ENCODE assay signal across 8 mouse cellular contexts in genomic region chr11:98587684-98588546, GRCm38 (mm10). TPM values are rescaled to one million over a fixed set of nuclear protein-coding genes. Genes with fewer than 3 reads are reported as not detected.
DNase-seq lines count a peak whose midpoint lies in the region; ATAC-seq and TF ChIP-seq lines count a peak whose summit lies in the region.

No protein-coding gene starts in this region.

- peak; percentile 81 for DNase-seq in CD4-positive helper T cell, adult 2 months (ENCODE audit: low read depth, low spot score)
- peak; percentile 91 for DNase-seq in kidney, postnatal 0 days (ENCODE audit: low spot score)
- DNase-seq in liver, adult 2 months (ENCODE audit: extremely low read depth, low read depth, low spot score): peak; percentile 77
- peak; percentile 59 to 65 for DNase-seq in monocyte, adult 2 months (ENCODE audit: low read depth in 1 of 2, low spot score in 2 of 2)
- DNase-seq in splenic B cell, adult 2 months (ENCODE audit: low read depth, low spot score): peak; percentile 56

- no peak for TF ChIP-seq CTCF in bone marrow macrophage, adult 2 months (IDR thresholded peaks at IDR 0.05; ENCODE audit: low read depth, low read length)
- no peak for TF ChIP-seq CTCF in kidney, postnatal 0 days (IDR thresholded peaks at IDR 0.05; ENCODE audit: low read depth)
- TF ChIP-seq CTCF in liver, adult 2 months (IDR thresholded peaks at IDR 0.05; ENCODE audit: low read depth, low read length): no peak

- H3K4me2 ChIP-seq in heart, embryonic 14.5 days (ENCODE audit: low read length): peak overlapping the region; percentile 71
- peak overlapping the region; percentile 78 for H3K4me2 ChIP-seq in kidney, postnatal 0 days (ENCODE audit: low read length)

- TF ChIP-seq POLR2A in bone marrow macrophage, adult 2 months (IDR thresholded peaks at IDR 0.05; ENCODE audit: borderline replicate concordance, low read depth, low read length): no peak
- TF ChIP-seq POLR2A in liver, adult 2 months (IDR thresholded peaks at IDR 0.05; ENCODE audit: extremely low read depth, insufficient read depth, low read length): no peak

- H3K4me3 ChIP-seq in bone marrow macrophage, adult 2 months (ENCODE audit: insufficient read depth, low read length): peak overlapping the region; percentile 61
- H3K4me3 ChIP-seq in erythroblast, embryonic 14.5 days (replicated peaks): peak overlapping the region; percentile 79
- H3K4me3 ChIP-seq in heart, embryonic 14.5 days (ENCODE audit: control insufficient read depth in 1 of 2, insufficient read depth in 1 of 2, low read depth in 1 of 2, low read length in 2 of 2): peak overlapping the region; percentile 24 to 70
- H3K4me3 ChIP-seq in kidney, postnatal 0 days (replicated peaks; ENCODE audit: low read depth, low read length): peak overlapping the region; percentile 84
- peak overlapping the region; percentile 24 for H3K4me3 ChIP-seq in liver, adult 2 months (ENCODE audit: insufficient read depth, low read depth, low read length)

- H3K9ac ChIP-seq in heart, embryonic 14.5 days (ENCODE audit: low read length): peak overlapping the region; percentile 86
- 0 out of 2 replicates have a peak overlapping the region, but pooled peaks have one; percentile 25 for H3K9ac ChIP-seq in kidney, postnatal 0 days (ENCODE audit: low read depth, low read length)
- H3K9ac ChIP-seq in liver, adult 2 months (ENCODE audit: low read depth, low read length): peak overlapping the region; percentile 26

- peaks cover 9% of the 10 kb centered on the region for H3K27me3 ChIP-seq in erythroblast, embryonic 14.5 days (ENCODE audit: control insufficient read depth)
- H3K27me3 ChIP-seq in heart, embryonic 14.5 days (ENCODE audit: control insufficient read depth, insufficient read depth, low read length): no peaks in the 10 kb centered on the region
- no peaks in the 10 kb centered on the region for H3K27me3 ChIP-seq in kidney, postnatal 0 days (ENCODE audit: insufficient read depth, low read length)
- no peaks in the 10 kb centered on the region for H3K27me3 ChIP-seq in liver, adult 2 months (ENCODE audit: control insufficient read depth, insufficient read depth, low read length)
- H3K27me3 ChIP-seq in splenic B cell, adult 2 months (ENCODE audit: control insufficient read depth, insufficient read depth, low read length, poor library complexity, severe bottlenecking): no peaks in the 10 kb centered on the region; the same call in 1 of the 2 replicates

- peak overlapping the region; percentile 8; the same call in 1 of the 2 replicates for H3K27ac ChIP-seq in bone marrow macrophage, adult 2 months (ENCODE audit: insufficient read depth, low read depth, low read length)
- peak overlapping the region; percentile 95 to 97 for H3K27ac ChIP-seq in heart, embryonic 14.5 days (replicated peaks in 1 of 2; ENCODE audit: control insufficient read depth in 1 of 2, insufficient read depth in 1 of 2, low read depth in 2 of 2, low read length in 2 of 2)
- peak overlapping the region; percentile 80 for H3K27ac ChIP-seq in kidney, postnatal 0 days
- peak overlapping the region; percentile 56 for H3K27ac ChIP-seq in liver, adult 2 months (replicated peaks; ENCODE audit: insufficient read depth, low read depth, low read length)

- no peaks in the 10 kb centered on the region for H3K9me3 ChIP-seq in erythroblast, embryonic 14.5 days (ENCODE audit: control insufficient read depth, low read length)
- H3K9me3 ChIP-seq in heart, embryonic 14.5 days (ENCODE audit: control insufficient read depth, low read length): no peaks in the 10 kb centered on the region
- H3K9me3 ChIP-seq in kidney, postnatal 0 days (replicated peaks; ENCODE audit: low read length): no peaks in the 10 kb centered on the region

- H3K4me1 ChIP-seq in bone marrow macrophage, adult 2 months (ENCODE audit: control insufficient read depth, insufficient read depth, low read length): peaks cover 41% of the 10 kb centered on the region
- H3K4me1 ChIP-seq in erythroblast, embryonic 14.5 days (ENCODE audit: control insufficient read depth): peaks cover 85% of the 10 kb centered on the region
- H3K4me1 ChIP-seq in heart, embryonic 14.5 days (ENCODE audit: control insufficient read depth in 2 of 2, insufficient read depth in 2 of 2, low read length in 2 of 2): peaks cover 43 to 68% of the 10 kb centered on the region in 2 experiments
- H3K4me1 ChIP-seq in kidney, postnatal 0 days (replicated peaks; ENCODE audit: insufficient read depth, low read length): peaks cover 33% of the 10 kb centered on the region
- H3K4me1 ChIP-seq in liver, adult 2 months (ENCODE audit: control insufficient read depth, insufficient read depth, low read length): peaks cover 34% of the 10 kb centered on the region

- peak; percentile 51 for ATAC-seq in heart, embryonic 14.5 days (ENCODE audit: insufficient number of reproducible peaks, insufficient read depth, low FRiP score, low read depth)
- peak; percentile 57; the same call in 1 of the 2 replicates for ATAC-seq in kidney, postnatal 0 days (replicated peaks; ENCODE audit: low FRiP score, low read depth)

- H3K79me2 ChIP-seq in liver, adult 2 months (ENCODE audit: control insufficient read depth, insufficient read depth, low read length): peaks cover 16% of the 10 kb centered on the region

- H3K36me3 ChIP-seq in erythroblast, embryonic 14.5 days (ENCODE audit: control insufficient read depth): peaks cover 30% of the 10 kb centered on the region
- H3K36me3 ChIP-seq in heart, embryonic 14.5 days (ENCODE audit: control insufficient read depth, insufficient read depth, low read length): peaks cover 10% of the 10 kb centered on the region
- 0 out of 2 replicates have a peak, but pooled peaks cover 5% of the 10 kb centered on the region for H3K36me3 ChIP-seq in kidney, postnatal 0 days (ENCODE audit: insufficient read depth, low read length)
- peaks cover 6% of the 10 kb centered on the region; the same call in 1 of the 2 replicates for H3K36me3 ChIP-seq in liver, adult 2 months (ENCODE audit: control insufficient read depth, insufficient read depth, low read length)
- H3K36me3 ChIP-seq in splenic B cell, adult 2 months (ENCODE audit: control insufficient read depth, insufficient read depth, low read length, poor library complexity, severe bottlenecking): no peaks in the 10 kb centered on the region; the same call in 1 of the 2 replicates

- 5% methylated on average over 20 of the region's 20 CpGs for WGBS in heart, embryonic 14.5 days
- 6% methylated on average over 20 of the region's 20 CpGs for WGBS in kidney, postnatal 0 days
- 14% methylated on average over 20 of the region's 20 CpGs for WGBS in liver, adult 2 months

RNA-seq across cellular contexts. Expression of gene Ormdl3, which starts 0.7 kb away (rescaled TPM):
- 17.1 and 18.5 TPM in 2 replicates for polyA plus RNA-seq in bone marrow macrophage, adult 2 months (2012; ENCODE audit: insufficient read depth, insufficient read length, missing spikeins)
- 13.5 and 13.6 TPM in 2 replicates for polyA plus RNA-seq in erythroblast, embryonic 14.5 days (2012)
- polyA plus RNA-seq in heart, embryonic 14.5 days (2014; fragmentation: Nextera tagmentation; extraction: Ambion mirVana): 9.4 and 11.3 TPM in 2 replicates
- polyA plus RNA-seq in kidney, postnatal 0 days (2015; fragmentation: Nextera tagmentation; extraction: Ambion mirVana): 50.1 and 51.3 TPM in 2 replicates
- 48.3 and 62.0 TPM in 2 replicates for total RNA-seq in liver, adult 2 months (2014; rRNA removed)
- polyA plus RNA-seq in liver, adult 2 months (2012; rRNA removed): 119 and 166 TPM in 2 replicates

RNA-seq across cellular contexts. Expression of gene Lrrc3c, which starts 10.2 kb away (rescaled TPM):
- polyA plus RNA-seq in bone marrow macrophage, adult 2 months (2012; ENCODE audit: insufficient read depth, insufficient read length, missing spikeins): not detected in 2 replicates
- polyA plus RNA-seq in erythroblast, embryonic 14.5 days (2012): not detected in 2 replicates
- not detected in 2 replicates for polyA plus RNA-seq in heart, embryonic 14.5 days (2014; fragmentation: Nextera tagmentation; extraction: Ambion mirVana)
- not detected in 2 replicates for polyA plus RNA-seq in kidney, postnatal 0 days (2015; fragmentation: Nextera tagmentation; extraction: Ambion mirVana)
- not detected in 2 replicates for total RNA-seq in liver, adult 2 months (2014; rRNA removed)
- not detected in 2 replicates for polyA plus RNA-seq in liver, adult 2 months (2012; rRNA removed)

RNA-seq across cellular contexts. Expression of gene Zpbp2, which starts 37.0 kb away (rescaled TPM):
- not detected in 2 replicates for polyA plus RNA-seq in bone marrow macrophage, adult 2 months (2012; ENCODE audit: insufficient read depth, insufficient read length, missing spikeins)
- 0.08 and 0.09 TPM in 2 replicates for polyA plus RNA-seq in erythroblast, embryonic 14.5 days (2012)
- polyA plus RNA-seq in heart, embryonic 14.5 days (2014; fragmentation: Nextera tagmentation; extraction: Ambion mirVana): 0.16 and 0.47 TPM in 2 replicates
- polyA plus RNA-seq in kidney, postnatal 0 days (2015; fragmentation: Nextera tagmentation; extraction: Ambion mirVana): 0.43 and 0.64 TPM in 2 replicates
- total RNA-seq in liver, adult 2 months (2014; rRNA removed): 0.28 and 0.94 TPM in 2 replicates
- polyA plus RNA-seq in liver, adult 2 months (2012; rRNA removed): 0.09 TPM in 1 of 2 replicates, not detected in the other

RNA-seq across cellular contexts. Expression of gene Gm12355, which starts 37.5 kb away (rescaled TPM):
- 9.6 and 15.5 TPM in 2 replicates for polyA plus RNA-seq in bone marrow macrophage, adult 2 months (2012; ENCODE audit: insufficient read depth, insufficient read length, missing spikeins)
- polyA plus RNA-seq in erythroblast, embryonic 14.5 days (2012): not detected in 2 replicates
- polyA plus RNA-seq in heart, embryonic 14.5 days (2014; fragmentation: Nextera tagmentation; extraction: Ambion mirVana): 0.68 TPM in 1 of 2 replicates, not detected in the other
- polyA plus RNA-seq in kidney, postnatal 0 days (2015; fragmentation: Nextera tagmentation; extraction: Ambion mirVana): 0.92 and 1.2 TPM in 2 replicates
- total RNA-seq in liver, adult 2 months (2014; rRNA removed): not detected in 2 replicates
- not detected in 2 replicates for polyA plus RNA-seq in liver, adult 2 months (2012; rRNA removed)

RNA-seq across cellular contexts. Expression of gene Gsdma3, which starts 38.2 kb away (rescaled TPM):
- polyA plus RNA-seq in bone marrow macrophage, adult 2 months (2012; ENCODE audit: insufficient read depth, insufficient read length, missing spikeins): not detected in 2 replicates
- not detected in 2 replicates for polyA plus RNA-seq in erythroblast, embryonic 14.5 days (2012)
- not detected in 2 replicates for polyA plus RNA-seq in heart, embryonic 14.5 days (2014; fragmentation: Nextera tagmentation; extraction: Ambion mirVana)
- not detected in 2 replicates for polyA plus RNA-seq in kidney, postnatal 0 days (2015; fragmentation: Nextera tagmentation; extraction: Ambion mirVana)
- not detected in 2 replicates for total RNA-seq in liver, adult 2 months (2014; rRNA removed)
- not detected in 2 replicates for polyA plus RNA-seq in liver, adult 2 months (2012; rRNA removed)

Comparison
In these comparisons a context has a peak if more than half of its experiments do, and no peak if none do; other contexts are left out.
1. Peak in every context shown above with its lines: DNase-seq, ATAC-seq, H3K4me3 ChIP-seq and H3K27ac ChIP-seq.
2. H3K27ac ChIP-seq: peak in every context shown above with its lines; median percentile 96 in heart, embryonic 14.5 days; 80 in kidney, postnatal 0 days; 56 in liver, adult 2 months; 8 in bone marrow macrophage, adult 2 months.
3. H3K4me3 ChIP-seq: peak in every context shown above with its lines; median percentile 84 in kidney, postnatal 0 days; 79 in erythroblast, embryonic 14.5 days; 61 in bone marrow macrophage, adult 2 months; 47 in heart, embryonic 14.5 days; 24 in liver, adult 2 months.
4. H3K9ac ChIP-seq: peak in every context shown above with its lines; median percentile 86 in heart, embryonic 14.5 days; 26 in liver, adult 2 months; 25 in kidney, postnatal 0 days.